Mouse (Mus musculus) stomach, postnatal 0 days (tissue): ENCODE results near the gene Mef2a. TPM values are rescaled to one million over a fixed set of nuclear protein-coding genes. Genes with fewer than 3 reads are reported as not detected.

Experiments used
- ATAC-seq: fragments of 200-750 bp; cut with Nextera tagmentation; 2 replicates; pipeline ENCODE4 v1.8.0; 2017; ENCODE audit not compliant: low FRiP score, low TSS enrichment
- DNase-seq: peaks from one replicate; pipeline ENCODE4 v3.0.0-alpha.2; 2016; ENCODE audit warnings: low spot score
- H3K27ac ChIP-seq: fragments of 300-500 bp; sonication (generic); replicated peaks from 2 replicates; pipeline ENCODE4 v1.5.1; 2014; ENCODE audit warnings: mild to moderate bottlenecking, control low read depth
- H3K27me3 ChIP-seq: fragments of 300-500 bp; sonication (generic); 2 replicates; pipeline ENCODE4 v1.6.1; 2014; ENCODE audit warnings: low read length; ENCODE audit not compliant: control insufficient read depth, insufficient read depth
- H3K36me3 ChIP-seq: fragments of 300-500 bp; sonication (generic); 2 replicates; pipeline ENCODE4 v1.6.1; 2014; ENCODE audit warnings: low read length, mixed read lengths; ENCODE audit not compliant: control insufficient read depth, insufficient read depth
- H3K4me1 ChIP-seq: fragments of 300-500 bp; sonication (generic); replicated peaks from 2 replicates; pipeline ENCODE4 v1.6.1; 2014; ENCODE audit warnings: antibody characterized with exemption; ENCODE audit not compliant: control insufficient read depth, insufficient read depth
- H3K4me2 ChIP-seq: fragments of 300-500 bp; sonication (generic); replicated peaks from 2 replicates; pipeline ENCODE4 v1.6.1; 2014; ENCODE audit warnings: low read depth, mild to moderate bottlenecking, control low read depth, moderate library complexity
- H3K4me3 ChIP-seq: fragments of 300-500 bp; sonication (generic); 2 replicates; pipeline ENCODE4 v1.5.1; 2014; ENCODE audit warnings: low read depth, low read length, control low read depth
- H3K9ac ChIP-seq: fragments of 300-500 bp; sonication (generic); 2 replicates; pipeline ENCODE4 v1.6.1; 2014; ENCODE audit warnings: mild to moderate bottlenecking, low read length, control low read depth, mixed read lengths
- H3K9me3 ChIP-seq: fragments of 300-500 bp; sonication (generic); 2 replicates; pipeline ENCODE4 v1.6.1; 2016; ENCODE audit warnings: low read length; ENCODE audit not compliant: control insufficient read depth
- CTCF ChIP-seq: IDR thresholded peaks from 2 replicates; pipeline ENCODE4 v1.5.1; 2016; ENCODE audit warnings: antibody characterized with exemption, low read depth, mild to moderate bottlenecking, moderate library complexity
- EP300 ChIP-seq: optimal IDR thresholded peaks from 2 replicates; pipeline ENCODE3; 2016; ENCODE audit warnings: antibody characterized with exemption
- WGBS: fragments of 180-500 bp; shearing (Covaris S2); extraction: QIAGEN DNeasy Blood & Tissue Kit; methylation state at CpG from one replicate; pipeline ENCODE4 v1.1.7; 2014; 5-methylcytosine and 5-hydroxymethylcytosine counted together
- polyA plus RNA-seq: library from polyadenylated mRNA; unstranded; fragments of >200 nt; fragmentation: Nextera tagmentation; extraction: Ambion mirVana; gene quantifications from 2 replicates; pipeline ENCODE4 v1.2.1, GENCODE M21; 2015

Gene Mef2a
- polyA plus RNA-seq, 1 experiment from 2014 or later, result 21.5 TPM

GRCm38 (mm10) chr7:67259828-67260563, 112.7 kb downstream of the Mef2a start:
- DNase-seq, result peak; percentile 82

GRCm38 (mm10) chr7:67246067-67246466, 126.6 kb downstream of the Mef2a start:
- peaks cover 10% of the 10 kb centered on the region; the same call in 1 of the 2 replicates for H3K36me3 ChIP-seq
- DNase-seq (no peak), ATAC-seq (no peak)
- H3K27me3 ChIP-seq, result no peaks in the 10 kb centered on the region
- H3K4me2 ChIP-seq, result no peak overlapping the region
- no peaks in the 10 kb centered on the region for H3K9me3 ChIP-seq
- H3K4me3 ChIP-seq, result no peak overlapping the region
- H3K27ac ChIP-seq, result no peak overlapping the region
- no peaks in the 10 kb centered on the region for H3K4me1 ChIP-seq
- H3K9ac ChIP-seq, result no peak overlapping the region
- 62% methylated on average over 2 of the region's 2 CpGs for WGBS
- no peak for TF ChIP-seq CTCF
- TF ChIP-seq EP300, result no peak

More at GRCm38 (mm10) chr7:67259828-67260563, 112.7 kb downstream of the Mef2a start:
- Histone ChIP-seq H3K27ac (no peak overlapping the region), H3K36me3 (peaks cover 3% of the 10 kb centered on the region; the same call in 1 of the 2 replicates), H3K4me1 (no peaks in the 10 kb centered on the region), H3K4me3 (no peak overlapping the region), H3K9ac (no peak overlapping the region), H3K9me3 (no peaks in the 10 kb centered on the region), H3K4me2 (no peak overlapping the region), H3K27me3 (no peaks in the 10 kb centered on the region)
- TF ChIP-seq EP300 (no peak), CTCF (peak; percentile 52)
- ATAC-seq, result peak; percentile 94
- WGBS, result 52% methylated on average over 4 of the region's 4 CpGs

GRCm38 (mm10) chr7:67245255-67245654, 127.4 kb downstream of the Mef2a start:
- Histone ChIP-seq H3K4me3 (no peak overlapping the region), H3K27me3 (no peaks in the 10 kb centered on the region), H3K4me1 (no peaks in the 10 kb centered on the region), H3K9ac (no peak overlapping the region), H3K9me3 (no peaks in the 10 kb centered on the region), H3K4me2 (no peak overlapping the region), H3K36me3 (peaks cover 10% of the 10 kb centered on the region; the same call in 1 of the 2 replicates), H3K27ac (no peak overlapping the region)
- no peak for DNase-seq
- whole genome bisulfite sequencing, result 58% methylated on average over 1 of the region's 1 CpGs
- no peak for ATAC-seq
- TF ChIP-seq EP300 (no peak), CTCF (no peak)

- Histone ChIP-seq H3K4me1 (no peaks in the 10 kb centered on the region), H3K9me3 (no peaks in the 10 kb centered on the region), H3K27me3 (no peaks in the 10 kb centered on the region), H3K4me2 (no peak overlapping the region), H3K4me3 (no peak overlapping the region), H3K9ac (no peak overlapping the region), H3K36me3 (peaks cover 5% of the 10 kb centered on the region; the same call in 1 of the 2 replicates), H3K27ac (no peak overlapping the region)
- 35% methylated on average over 4 of the region's 4 CpGs for WGBS
- TF ChIP-seq EP300, result no peak
- peak; percentile 51 for TF ChIP-seq CTCF
- peak; percentile 63; the same call in 1 of the 2 replicates for ATAC-seq
- DNase-seq, result no peak
Observed at GRCm38 (mm10) chr7:67243894-67244282, 128.8 kb downstream of the Mef2a start.

GRCm38 (mm10) chr7:67243121-67243893, 129.4 kb downstream of the Mef2a start:
- ATAC-seq, result 0 out of 2 replicates have a peak, but pooled peaks have one; percentile 56
- Histone ChIP-seq H3K27me3 (no peaks in the 10 kb centered on the region), H3K4me3 (no peak overlapping the region), H3K9ac (no peak overlapping the region), H3K4me2 (no peak overlapping the region), H3K4me1 (no peaks in the 10 kb centered on the region), H3K27ac (no peak overlapping the region), H3K36me3 (peaks cover 5% of the 10 kb centered on the region; the same call in 1 of the 2 replicates), H3K9me3 (no peaks in the 10 kb centered on the region)
- TF ChIP-seq CTCF, result peak; percentile 83
- no peak for TF ChIP-seq EP300
- no peak for DNase-seq
- 43% methylated on average over 2 of the region's 2 CpGs for WGBS

- no peak for ATAC-seq
- no peaks in the 10 kb centered on the region for H3K4me1 ChIP-seq
- H3K27ac ChIP-seq, result no peak overlapping the region
- no peaks in the 10 kb centered on the region for H3K9me3 ChIP-seq
- no peak overlapping the region for H3K4me3 ChIP-seq
- H3K9ac ChIP-seq, result no peak overlapping the region
- DNase-seq, result no peak
- no peak for TF ChIP-seq EP300
- no peak for TF ChIP-seq CTCF
- WGBS, result 40% methylated on average over 3 of the region's 3 CpGs
- H3K4me2 ChIP-seq, result no peak overlapping the region
- H3K27me3 ChIP-seq, result no peaks in the 10 kb centered on the region
- peaks cover 6% of the 10 kb centered on the region; the same call in 1 of the 2 replicates for H3K36me3 ChIP-seq
Observed at GRCm38 (mm10) chr7:67241969-67242368, 130.7 kb downstream of the Mef2a start.
